Mouse (Mus musculus): ENCODE measurements around the gene Pnpla7. TPM values are rescaled to one million over a fixed set of nuclear protein-coding genes. Genes with fewer than 3 reads are reported as not detected.
A peak's percentile ranks its signal among the peaks of the same experiment; 100 is the strongest.

Gene Pnpla7
- total and polyA plus RNA-seq, 3 experiments = 8.8 to 11.3 TPM; not detected in 1

GRCm38 (mm10) chr2:24927810-24928479, 47.9 kb upstream of the Pnpla7 start:
- no peaks in the 10 kb centered on the region for H3K27me3 ChIP-seq (ENCODE audit: control insufficient read depth in 1 of 2, insufficient read depth in 2 of 2, low read length in 2 of 2)
- no peak overlapping the region for H3K9ac ChIP-seq (ENCODE audit: control insufficient read depth, low read depth, low read length, poor library complexity, severe bottlenecking)
- H3K4me3 ChIP-seq (ENCODE audit: control insufficient read depth in 1 of 2, insufficient read depth in 1 of 2, low read depth in 2 of 2, low read length in 2 of 2) = no peak overlapping the region
- TF ChIP-seq MYB (IDR thresholded peaks at IDR 0.05; ENCODE audit: low read depth, low read length) = no peak
- no peak for TF ChIP-seq MXI1 (IDR thresholded peaks at IDR 0.05; ENCODE audit: low read depth, low read length)
- no peak for TF ChIP-seq MAZ (IDR thresholded peaks at IDR 0.05; ENCODE audit: low read depth, low read length)
- TF ChIP-seq ZC3H11A (IDR thresholded peaks at IDR 0.05; ENCODE audit: low read depth, low read length) = no peak
- TF ChIP-seq CHD2 (IDR thresholded peaks at IDR 0.05; ENCODE audit: low read length) = no peak
- no peak for TF ChIP-seq GATA1 (IDR thresholded peaks at IDR 0.05; ENCODE audit: low read depth, low read length)
- no peak for TF ChIP-seq JUND (IDR thresholded peaks at IDR 0.05; ENCODE audit: low read depth, low read length)
- TF ChIP-seq TCF12 (IDR thresholded peaks at IDR 0.05; ENCODE audit: low read depth, low read length) = peak; percentile 50; the same call in 1 of the 2 replicates
- peak; percentile 16 to 47; a peak in 2 of 4 replicates for TF ChIP-seq EP300 (IDR thresholded peaks at IDR 0.05; ENCODE audit: low read depth in 1 of 2, low read length in 2 of 2)
- TF ChIP-seq ETS1 (IDR thresholded peaks at IDR 0.05; ENCODE audit: low read depth, low read length) = 0 out of 2 replicates have a peak, but pooled peaks have one; percentile 13
- peak; percentile 55 for TF ChIP-seq TAL1 (IDR thresholded peaks at IDR 0.05; ENCODE audit: low read length)
- no peak for TF ChIP-seq NELFE (IDR thresholded peaks at IDR 0.05; ENCODE audit: low read depth, low read length)
- no peak for TF ChIP-seq E2F4 (IDR thresholded peaks at IDR 0.05; ENCODE audit: borderline replicate concordance, low read depth, low read length)
- TF ChIP-seq POLR2AphosphoS5 (IDR thresholded peaks at IDR 0.05; ENCODE audit: borderline replicate concordance, low read depth, low read length) = no peak
- no peak for TF ChIP-seq ELF1 (IDR thresholded peaks at IDR 0.05; ENCODE audit: low read depth, low read length)
- no peak for TF ChIP-seq SIN3A (IDR thresholded peaks at IDR 0.05; ENCODE audit: low read length)
- TF ChIP-seq CTCF (IDR thresholded peaks at IDR 0.05 in 2 of 3, conservative IDR thresholded peaks at IDR 0.05 in 1 of 3; ENCODE audit: control insufficient read depth in 1 of 3, insufficient read depth in 1 of 3, low read depth in 2 of 3, low read length in 3 of 3, poor library complexity in 1 of 3, severe bottlenecking in 1 of 3) = no peak
- no peak for TF ChIP-seq CHD1 (IDR thresholded peaks at IDR 0.05; ENCODE audit: low read depth, low read length)
- TF ChIP-seq SMC3 (IDR thresholded peaks at IDR 0.05; ENCODE audit: low read depth, low read length) = no peak
- no peak for TF ChIP-seq ZMIZ1 (IDR thresholded peaks at IDR 0.05; ENCODE audit: low read depth, low read length)
- H3K79me2 ChIP-seq (ENCODE audit: control insufficient read depth, insufficient read depth, low read length, poor library complexity) = no peaks in the 10 kb centered on the region
- H3K9me3 ChIP-seq (replicated peaks; ENCODE audit: insufficient read depth, low read length) = no peaks in the 10 kb centered on the region
- no peak for DNase-seq (ENCODE audit: low read depth, low spot score)
- H3K4me1 ChIP-seq (ENCODE audit: control insufficient read depth in 1 of 2, insufficient read depth in 2 of 2, low read length in 2 of 2) = peaks cover 6 to 16% of the 10 kb centered on the region in 2 experiments
- H3K27ac ChIP-seq (ENCODE audit: control insufficient read depth, low read depth, low read length) = no peak overlapping the region
- peaks cover 0 to 16% of the 10 kb centered on the region in 2 experiments; a peak in 2 of 4 replicates for H3K36me3 ChIP-seq (ENCODE audit: control insufficient read depth in 1 of 2, insufficient read depth in 2 of 2, low read length in 2 of 2)

- Histone ChIP-seq H3K79me2 (ENCODE audit: control insufficient read depth, insufficient read depth, low read length, poor library complexity) (peaks cover 3% of the 10 kb centered on the region; the same call in 1 of the 2 replicates), H3K36me3 (ENCODE audit: control insufficient read depth in 1 of 2, insufficient read depth in 2 of 2, low read length in 2 of 2) (peaks cover 0 to 16% of the 10 kb centered on the region in 2 experiments; a peak in 2 of 4 replicates), H3K9me3 (replicated peaks; ENCODE audit: insufficient read depth, low read length) (no peaks in the 10 kb centered on the region), H3K9ac (ENCODE audit: control insufficient read depth, low read depth, low read length, poor library complexity, severe bottlenecking) (no peak overlapping the region), H3K27ac (ENCODE audit: control insufficient read depth, low read depth, low read length) (no peak overlapping the region), H3K4me1 (ENCODE audit: control insufficient read depth in 1 of 2, insufficient read depth in 2 of 2, low read length in 2 of 2) (peaks cover 6 to 20% of the 10 kb centered on the region in 2 experiments), H3K27me3 (ENCODE audit: control insufficient read depth in 1 of 2, insufficient read depth in 2 of 2, low read length in 2 of 2) (no peaks in the 10 kb centered on the region), H3K4me3 (ENCODE audit: control insufficient read depth in 1 of 2, insufficient read depth in 1 of 2, low read depth in 2 of 2, low read length in 2 of 2) (no peak overlapping the region)
- TF ChIP-seq POLR2AphosphoS5 (IDR thresholded peaks at IDR 0.05; ENCODE audit: borderline replicate concordance, low read depth, low read length) (no peak), MYB (IDR thresholded peaks at IDR 0.05; ENCODE audit: low read depth, low read length) (no peak), MAX (IDR thresholded peaks at IDR 0.05; ENCODE audit: low read length) (no peak), ZMIZ1 (IDR thresholded peaks at IDR 0.05; ENCODE audit: low read depth, low read length) (no peak)
- DNase-seq (ENCODE audit: low read depth, low spot score) = no peak
Measured at GRCm38 (mm10) chr2:24929119-24929518, 46.7 kb upstream of the Pnpla7 start.

Data from MEL (cell line).